Mouse (Mus musculus) CD4-positive helper T cell, adult 2 months (primary cell): ENCODE measurements at regions not wholly inside any gene's neighbourhood (a gene's known extent, or its start where the extent isn't known, plus 50 kb on each side); places are given as distances from the start of the nearest gene placed in this dataset.

Experiments used
- DNase-seq: peaks from one replicate; pipeline ENCODE4 v3.0.0-alpha.2; 2012; ENCODE audit warnings: low read depth, missing footprints, low spot score

GRCm38 (mm10) chr12:16021202-16021821 lies 204.6 kb upstream of the Trib2 start:
- DNase-seq: no peak

DNA sequence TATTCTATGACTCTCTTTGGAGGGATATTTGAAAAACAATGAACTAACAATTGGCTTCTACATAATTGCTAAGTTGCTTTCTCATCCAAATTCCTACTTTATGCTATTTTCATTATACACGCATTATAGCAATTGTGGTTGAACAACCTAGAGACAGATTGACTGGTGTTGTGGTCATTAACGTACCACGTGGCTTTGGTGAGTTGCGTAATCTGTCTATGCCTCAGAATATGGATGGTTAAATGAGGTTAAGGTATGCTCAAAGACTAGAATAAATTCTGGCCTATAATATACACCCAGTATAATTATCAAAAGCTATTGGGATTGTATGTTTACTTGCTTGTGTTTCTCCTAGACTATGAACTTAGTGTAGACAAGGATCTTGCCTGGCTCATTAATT lies 201.5 kb upstream of the Trib2 start:
- no peak for DNase-seq

GRCm38 (mm10) chr12:16016621-16017020 lies 199.9 kb upstream of the Trib2 start:
- DNase-seq: no peak

DNA sequence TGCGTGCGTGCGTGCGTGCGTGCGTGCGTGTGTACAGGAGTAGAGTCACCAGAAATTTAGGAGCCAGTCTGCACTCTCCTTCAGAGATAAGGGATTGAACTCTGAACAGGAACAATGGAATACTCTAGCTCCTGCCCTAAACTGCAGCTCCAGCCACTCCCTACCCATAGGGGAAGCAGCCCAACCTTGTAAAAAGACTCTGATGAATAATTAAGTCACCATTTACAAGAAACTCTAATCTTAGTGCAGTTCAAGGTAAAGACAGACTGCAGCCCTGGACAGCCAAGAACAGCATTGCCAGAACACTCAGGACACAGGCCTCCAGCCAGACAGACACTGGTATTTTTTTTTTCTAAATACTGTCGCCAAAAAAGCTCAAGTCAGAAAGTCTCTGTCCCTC lies 198.9 kb upstream of the Trib2 start:
- DNase-seq: no peak

- peak; percentile 45 for DNase-seq
These were observed 198.0 kb upstream of the Trib2 start for GRCm38 (mm10) chr12:16014679-16015078.

GRCm38 (mm10) chr12:16013861-16014630 lies 197.3 kb upstream of the Trib2 start:
- DNase-seq: peak; percentile 55

- no peak for DNase-seq
These were observed 196.6 kb upstream of the Trib2 start for GRCm38 (mm10) chr12:16013354-16013753.

GRCm38 (mm10) chr12:16012081-16012480 lies 195.4 kb upstream of the Trib2 start:
- no peak for DNase-seq

DNA sequence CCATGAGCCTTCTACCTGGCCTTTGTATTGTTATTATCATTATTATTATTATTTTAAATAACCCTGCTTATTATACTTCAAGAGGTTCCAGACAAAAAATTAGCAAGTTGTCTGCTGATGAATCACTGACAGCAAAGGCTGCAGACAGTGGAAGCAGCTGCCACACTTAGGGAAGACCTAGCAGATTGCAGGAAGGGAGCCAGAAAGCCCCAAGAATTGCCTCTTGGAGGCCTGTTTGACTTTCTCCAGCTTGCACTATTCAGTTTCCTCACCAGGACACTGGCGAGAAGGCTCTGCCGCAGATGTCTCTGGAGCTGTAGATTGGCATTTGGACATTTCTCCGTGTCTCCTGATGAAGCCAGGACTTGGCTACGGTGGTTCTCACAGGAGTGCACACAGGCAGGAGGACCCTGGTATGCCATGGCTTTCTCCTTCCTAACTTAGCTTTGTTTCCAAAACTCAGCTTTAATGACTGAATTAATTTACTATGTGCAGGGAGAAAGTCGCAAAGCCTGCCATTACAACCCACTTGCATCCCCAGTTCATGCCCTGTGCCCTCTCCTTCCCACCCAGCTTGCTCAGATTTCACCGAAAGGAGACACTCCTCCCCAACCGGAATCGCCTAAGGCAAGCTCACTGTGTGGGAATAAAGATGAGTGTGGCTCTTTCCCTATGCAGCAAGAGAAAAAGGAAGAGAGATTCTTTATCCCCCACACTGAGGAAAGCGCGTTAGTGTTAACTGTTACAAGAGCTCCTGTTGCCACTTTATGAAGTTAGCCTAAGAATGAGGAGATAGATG lies 193.3 kb upstream of the Trib2 start:
- no peak for DNase-seq

DNA sequence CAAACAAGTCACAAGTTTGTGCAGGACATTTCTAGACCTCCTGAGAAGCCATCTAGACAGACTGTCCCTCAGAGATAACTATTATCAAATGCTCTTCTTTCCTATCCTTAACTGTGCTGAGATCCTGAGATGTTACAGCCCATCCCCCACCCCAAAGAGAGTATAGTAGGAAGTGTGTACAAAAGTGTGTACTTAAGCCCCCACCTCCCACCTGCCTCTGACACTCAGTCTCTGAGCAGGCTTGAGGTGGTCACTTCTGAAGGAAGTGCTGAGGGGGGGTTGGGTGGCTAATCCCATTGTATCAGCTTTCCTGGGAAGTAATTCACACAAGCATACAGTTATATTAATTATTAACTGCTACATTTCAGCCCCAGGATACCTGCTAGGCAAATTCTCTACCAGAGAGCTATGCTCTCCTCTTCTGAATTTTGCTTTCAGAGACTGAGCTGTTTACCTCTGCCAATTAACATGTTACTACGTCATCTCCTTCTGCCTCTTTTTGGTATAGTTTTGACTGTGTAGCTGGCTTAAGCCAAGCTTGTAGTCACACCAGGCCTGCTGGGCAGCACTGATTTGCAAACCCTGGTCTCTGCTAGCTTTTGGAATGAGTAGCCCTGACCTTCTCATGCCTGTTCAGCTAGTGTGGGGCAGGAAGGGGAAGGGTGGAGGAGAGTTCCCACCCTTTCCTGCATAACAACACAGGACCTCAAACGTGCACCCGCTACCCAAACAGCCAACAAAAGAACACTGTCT lies 192.2 kb upstream of the Trib2 start:
- DNase-seq: peak; percentile 69

GRCm38 (mm10) chr12:16008261-16008660 lies 191.5 kb upstream of the Trib2 start:
- peak; percentile 67 for DNase-seq

- DNase-seq: peak; percentile 80
These were observed 190.0 kb upstream of the Trib2 start for GRCm38 (mm10) chr12:16006688-16007087.

DNA sequence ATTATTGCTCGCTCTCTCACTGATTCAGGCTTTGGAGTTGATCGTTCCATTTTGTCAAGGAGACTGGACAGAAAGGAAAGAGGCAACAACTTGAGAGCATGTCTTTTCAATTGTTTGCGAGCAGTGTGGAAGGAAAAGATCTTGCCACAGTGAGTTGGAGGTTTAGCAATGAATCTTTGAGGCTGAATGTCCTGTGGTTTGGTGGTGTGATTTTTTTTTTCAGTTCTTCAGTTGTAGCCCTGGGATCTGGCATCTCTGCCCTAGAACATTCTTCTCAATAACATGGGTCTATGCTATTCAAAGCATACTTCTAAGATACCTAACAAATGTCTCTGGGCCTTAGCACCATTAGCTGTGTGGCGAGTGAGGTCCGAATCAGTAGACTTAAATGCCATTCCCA lies 189.6 kb upstream of the Trib2 start:
- peak; percentile 39 for DNase-seq

DNA sequence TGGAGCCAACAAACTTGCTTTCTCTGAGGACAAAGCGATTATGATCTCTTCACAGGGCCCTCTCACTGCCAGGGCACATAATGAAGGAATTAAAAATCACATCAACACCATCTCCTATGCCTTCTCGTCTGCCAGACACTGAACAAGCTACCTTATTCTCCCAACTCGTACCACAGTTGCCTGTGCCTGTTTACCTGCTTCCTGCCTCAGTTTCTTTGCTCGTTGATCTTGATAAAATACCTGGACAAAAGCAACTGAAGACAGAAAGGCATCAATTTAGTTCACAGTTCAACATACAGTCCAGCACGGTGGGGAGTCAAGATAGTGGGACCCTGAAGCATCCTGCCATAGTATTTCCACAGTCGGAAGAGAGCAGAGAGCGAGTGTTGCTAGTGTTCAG lies 185.1 kb upstream of the Trib2 start:
- no peak for DNase-seq

GRCm38 (mm10) chr12:16001225-16001624 lies 184.5 kb upstream of the Trib2 start:
- no peak for DNase-seq

DNA sequence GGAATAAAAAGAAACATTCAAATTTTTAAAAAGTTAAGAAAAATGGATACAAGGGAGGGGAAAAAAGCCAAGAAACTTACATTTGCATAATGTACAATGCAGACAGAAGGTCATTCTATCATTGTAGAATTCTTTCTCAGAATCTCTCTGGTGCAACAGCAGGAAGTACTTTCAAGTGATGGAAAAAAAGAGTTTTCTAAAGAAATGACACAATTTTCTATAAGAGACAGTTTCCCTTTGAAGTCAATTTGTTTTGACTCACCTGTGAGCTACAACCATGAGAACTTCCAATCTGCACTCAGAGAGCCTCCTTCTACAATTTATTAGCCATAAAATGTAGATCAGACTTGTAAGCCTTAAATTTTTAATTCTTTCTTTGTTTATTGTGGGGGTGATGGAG lies 181.6 kb upstream of the Trib2 start:
- DNase-seq: peak; percentile 74

GRCm38 (mm10) chr12:15993866-15994265 lies 177.1 kb upstream of the Trib2 start:
- DNase-seq: no peak

- no peak for DNase-seq
These were observed 169.6 kb upstream of the Trib2 start for GRCm38 (mm10) chr12:15986351-15986750.

DNA sequence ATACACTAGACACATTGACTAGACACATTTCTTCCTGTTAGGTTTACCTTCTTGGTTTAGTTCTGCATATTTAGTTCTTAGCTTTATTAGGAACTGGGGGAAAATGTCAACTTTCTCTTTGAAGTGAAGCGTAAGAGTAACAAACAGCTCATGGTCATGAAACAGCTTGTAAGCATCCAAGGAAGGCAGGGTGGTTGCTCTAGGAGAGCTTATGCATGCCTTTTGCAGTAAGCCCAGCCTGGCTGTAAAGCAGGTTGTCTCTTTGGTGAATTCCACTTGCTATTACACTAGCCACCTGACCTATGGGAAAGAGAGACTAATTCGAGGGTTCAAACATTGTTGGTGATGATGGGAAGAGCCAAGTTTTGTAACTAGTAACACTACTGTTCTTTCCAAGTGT lies 168.9 kb upstream of the Trib2 start:
- no peak for DNase-seq

DNA sequence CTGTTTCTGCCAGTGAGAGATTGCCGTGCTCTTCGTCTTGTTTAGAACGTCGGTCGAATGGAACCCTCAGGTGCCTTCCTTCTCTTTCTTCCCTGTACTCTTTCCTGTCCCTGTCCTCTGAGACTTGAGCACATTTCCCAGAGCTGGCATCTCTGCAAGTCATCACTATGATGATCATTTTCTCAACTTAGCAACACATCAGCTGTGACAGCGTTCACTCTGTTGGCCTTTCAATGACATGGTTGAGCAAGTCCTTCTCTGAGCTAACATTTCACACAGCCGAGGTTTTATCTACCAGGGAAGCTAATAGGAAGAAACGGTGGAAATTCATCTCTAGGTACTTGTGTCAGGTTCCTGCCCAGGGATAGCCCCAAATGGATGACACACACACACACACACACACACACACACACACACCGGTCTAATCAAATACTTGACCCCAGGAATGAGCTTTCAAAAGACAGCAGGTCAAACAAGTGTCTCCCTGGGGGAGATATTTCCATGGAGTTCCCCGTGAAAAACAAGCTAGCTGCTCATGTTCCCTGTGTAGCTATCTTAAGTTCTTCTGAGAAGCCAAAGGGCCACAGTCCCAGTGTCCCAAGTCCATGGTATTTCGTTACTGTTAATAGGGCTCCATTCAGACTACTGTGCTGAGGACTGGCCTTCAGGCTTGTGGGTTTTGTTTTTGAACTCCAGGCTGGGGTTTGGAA lies 167.0 kb upstream of the Trib2 start:
- no peak for DNase-seq

- peak; percentile 79 for DNase-seq
These were observed 165.0 kb upstream of the Trib2 start for GRCm38 (mm10) chr12:15981741-15982140.
